Mouse (Mus musculus) liver, embryonic 15.5 days (tissue): ENCODE results near the gene Zfp819. TPM values are rescaled to one million over a fixed set of nuclear protein-coding genes. Genes with fewer than 3 reads are reported as not detected.

Experiments
- ATAC-seq: fragments of 200-750 bp; cut with Nextera tagmentation; 2 replicates; pipeline ENCODE4 v1.8.0; 2017; ENCODE audit warnings: moderate number of reproducible peaks, mild to moderate bottlenecking, moderate library complexity; ENCODE audit not compliant: insufficient read depth
- H3K27ac ChIP-seq: fragments of 300-500 bp; sonication (generic); replicated peaks from 2 replicates; pipeline ENCODE4 v1.5.1; 2015; ENCODE audit warnings: mild to moderate bottlenecking, inconsistent platforms
- H3K27me3 ChIP-seq: fragments of 300-500 bp; sonication (generic); 2 replicates; pipeline ENCODE4 v1.6.1; 2015; ENCODE audit warnings: mild to moderate bottlenecking, inconsistent platforms
- H3K36me3 ChIP-seq: fragments of 300-500 bp; sonication (generic); replicated peaks from 2 replicates; pipeline ENCODE4 v1.6.1; 2015; ENCODE audit warnings: moderate library complexity, mild to moderate bottlenecking, inconsistent platforms
- H3K4me1 ChIP-seq: fragments of 300-500 bp; sonication (generic); replicated peaks from 2 replicates; pipeline ENCODE4 v1.6.1; 2015; ENCODE audit warnings: inconsistent platforms
- H3K4me2 ChIP-seq: fragments of 300-500 bp; sonication (generic); 2 replicates; pipeline ENCODE4 v1.6.1; 2015; ENCODE audit warnings: moderate library complexity, mild to moderate bottlenecking, inconsistent platforms
- H3K4me3 ChIP-seq: fragments of 300-500 bp; sonication (generic); replicated peaks from 2 replicates; pipeline ENCODE4 v1.5.1; 2015; ENCODE audit warnings: mild to moderate bottlenecking, inconsistent platforms
- H3K9ac ChIP-seq: fragments of 300-500 bp; sonication (generic); 2 replicates; pipeline ENCODE4 v1.6.1; 2015; ENCODE audit warnings: moderate library complexity, mild to moderate bottlenecking, inconsistent platforms
- H3K9me3 ChIP-seq: fragments of 300-500 bp; sonication (generic); replicated peaks from 2 replicates; pipeline ENCODE4 v1.6.1; 2016; ENCODE audit warnings: inconsistent platforms
- WGBS: fragments of 180-500 bp; shearing (Covaris S2); methylation state at CpG from one replicate; pipeline ENCODE4 v1.1.7; 2015; ENCODE audit warnings: mixed read lengths; ENCODE audit not compliant: insufficient replicate concordance; 5-methylcytosine and 5-hydroxymethylcytosine counted together
- polyA plus RNA-seq: library from polyadenylated mRNA; unstranded; fragments of >200 nt; fragmentation: Nextera tagmentation; extraction: Ambion mirVana; gene quantifications from 2 replicates; pipeline ENCODE4 v1.2.1, GENCODE M21; 2015

Gene Zfp819
- polyA plus RNA-seq, 1 experiment from 2014 or later = not detected

DNA sequence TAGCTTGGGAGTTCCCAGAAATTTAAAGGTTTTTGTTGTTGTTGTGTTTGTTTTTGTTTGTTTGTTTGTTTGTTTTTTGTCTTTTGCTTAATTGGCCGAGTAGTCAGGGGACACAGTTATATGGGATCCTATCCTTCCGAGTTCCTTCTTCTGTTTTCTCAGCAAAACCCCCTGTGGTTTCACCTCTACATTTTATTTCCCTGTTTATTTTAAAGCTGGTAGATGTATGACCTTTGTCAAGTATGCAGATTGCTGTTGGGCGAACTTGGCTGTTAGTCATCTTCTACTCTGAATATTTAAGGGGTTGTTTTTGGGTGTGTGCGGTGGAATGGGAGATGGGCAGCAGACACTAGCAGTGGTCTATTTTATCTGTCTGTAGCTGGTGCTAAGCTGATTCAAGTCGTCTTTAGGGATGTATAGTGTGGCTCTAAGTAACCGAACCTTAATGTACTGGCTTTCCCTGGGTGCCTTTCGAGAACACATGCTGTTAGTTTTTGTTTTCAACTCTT lies 1.4 kb downstream of the Zfp819 start:
- Histone ChIP-seq H3K27ac (no peak overlapping the region), H3K9me3 (no peaks in the 10 kb centered on the region), H3K4me3 (no peak overlapping the region), H3K27me3 (0 out of 2 replicates have a peak, but pooled peaks cover 5% of the 10 kb centered on the region), H3K4me1 (peaks cover 8% of the 10 kb centered on the region), H3K9ac (no peak overlapping the region), H3K36me3 (no peaks in the 10 kb centered on the region), H3K4me2 (no peak overlapping the region)
- no peak for ATAC-seq
- WGBS = 53% methylated on average over 7 of the region's 7 CpGs

DNA sequence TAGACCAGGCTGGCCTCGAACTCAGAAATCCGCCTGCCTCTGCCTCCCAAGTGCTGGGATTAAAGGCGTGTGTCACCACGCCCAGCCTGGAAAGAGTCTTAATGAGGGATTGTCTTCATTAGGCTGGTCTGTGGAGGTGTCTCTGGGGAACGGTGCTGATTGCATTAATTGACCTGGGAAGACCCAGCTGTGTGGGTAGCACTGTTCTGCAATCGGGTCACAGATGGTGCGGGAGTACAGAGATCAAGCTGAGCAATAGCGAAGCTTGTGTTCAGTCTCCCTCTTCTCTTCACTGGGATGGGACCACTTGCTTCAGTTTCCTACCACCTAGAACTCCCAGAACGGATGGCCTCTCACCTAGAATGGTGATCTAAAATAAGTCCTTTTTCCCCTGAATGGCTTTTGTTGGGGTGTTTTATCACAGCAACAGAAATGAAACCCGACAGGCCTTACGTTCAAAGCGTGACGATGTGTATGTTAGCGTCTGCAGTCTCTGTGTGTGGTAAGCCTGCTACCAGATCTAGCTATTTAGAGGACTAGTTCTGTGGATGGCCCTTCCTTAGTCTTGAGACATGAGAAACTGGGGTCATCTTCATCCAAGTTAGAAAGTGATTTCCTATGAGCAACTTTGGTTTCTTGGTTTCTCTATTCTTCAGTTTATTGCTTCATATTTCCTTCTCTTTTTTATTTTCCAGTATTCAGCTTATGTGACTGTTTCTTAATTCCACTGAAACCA lies 7.0 kb downstream of the Zfp819 start:
- Histone ChIP-seq H3K9ac (no peak overlapping the region), H3K4me2 (no peak overlapping the region), H3K36me3 (no peaks in the 10 kb centered on the region), H3K27me3 (no peaks in the 10 kb centered on the region), H3K9me3 (no peaks in the 10 kb centered on the region), H3K4me3 (no peak overlapping the region), H3K4me1 (no peaks in the 10 kb centered on the region), H3K27ac (no peak overlapping the region)
- WGBS = 75% methylated on average over 14 of the region's 14 CpGs
- ATAC-seq = no peak

DNA sequence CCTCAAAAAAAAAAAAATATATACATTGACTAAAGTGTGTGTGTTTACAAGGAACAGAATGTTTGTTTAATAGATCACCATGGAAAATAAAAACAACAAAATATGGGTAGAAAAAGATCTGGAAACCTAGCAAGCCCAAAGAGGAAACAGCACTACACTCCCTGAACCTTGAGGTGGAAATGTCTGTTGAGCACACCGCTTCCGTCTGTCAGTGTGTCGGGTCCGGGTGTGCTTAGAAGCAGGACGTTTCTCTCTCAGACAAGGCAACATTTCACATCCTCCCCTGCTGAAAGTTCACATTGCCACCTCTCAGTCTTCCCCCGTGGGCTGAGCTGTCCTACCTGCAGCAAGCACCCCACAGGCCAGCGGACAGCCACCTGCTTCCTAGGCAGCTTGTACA lies 16.0 kb downstream of the Zfp819 start:
- Histone ChIP-seq H3K9ac (no peak overlapping the region), H3K4me1 (no peaks in the 10 kb centered on the region), H3K36me3 (no peaks in the 10 kb centered on the region), H3K9me3 (no peaks in the 10 kb centered on the region), H3K27ac (no peak overlapping the region), H3K27me3 (no peaks in the 10 kb centered on the region), H3K4me3 (no peak overlapping the region), H3K4me2 (no peak overlapping the region)
- 45% methylated on average over 7 of the region's 7 CpGs for WGBS
- no peak for ATAC-seq

DNA sequence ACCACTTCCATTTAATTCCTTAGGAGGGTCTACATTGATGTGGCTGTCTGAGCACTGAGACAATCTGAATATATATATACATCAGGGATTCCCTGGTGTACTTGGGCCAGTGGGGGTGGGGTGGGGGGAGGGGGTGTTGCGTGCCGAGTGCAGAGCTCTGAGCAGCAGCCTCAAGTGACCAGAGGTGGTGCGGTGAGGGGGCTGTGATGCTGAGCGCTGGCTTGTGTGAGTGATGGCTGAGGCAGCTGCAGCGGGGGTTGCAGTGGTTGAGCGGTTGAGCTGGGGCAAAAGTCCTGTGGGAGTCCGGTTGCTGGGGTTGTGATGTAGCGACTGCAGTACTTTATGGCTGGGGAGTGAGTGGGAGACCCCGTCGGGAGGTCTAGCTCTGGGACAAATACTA lies 16.9 kb downstream of the Zfp819 start:
- WGBS = 27% methylated on average over 10 of the region's 10 CpGs
- no peak overlapping the region for H3K4me3 ChIP-seq
- no peaks in the 10 kb centered on the region for H3K4me1 ChIP-seq
- no peaks in the 10 kb centered on the region for H3K27me3 ChIP-seq
- H3K36me3 ChIP-seq = no peaks in the 10 kb centered on the region
- H3K9me3 ChIP-seq = no peaks in the 10 kb centered on the region
- H3K27ac ChIP-seq = no peak overlapping the region
- no peak overlapping the region for H3K9ac ChIP-seq
- no peak for ATAC-seq
- no peak overlapping the region for H3K4me2 ChIP-seq

DNA sequence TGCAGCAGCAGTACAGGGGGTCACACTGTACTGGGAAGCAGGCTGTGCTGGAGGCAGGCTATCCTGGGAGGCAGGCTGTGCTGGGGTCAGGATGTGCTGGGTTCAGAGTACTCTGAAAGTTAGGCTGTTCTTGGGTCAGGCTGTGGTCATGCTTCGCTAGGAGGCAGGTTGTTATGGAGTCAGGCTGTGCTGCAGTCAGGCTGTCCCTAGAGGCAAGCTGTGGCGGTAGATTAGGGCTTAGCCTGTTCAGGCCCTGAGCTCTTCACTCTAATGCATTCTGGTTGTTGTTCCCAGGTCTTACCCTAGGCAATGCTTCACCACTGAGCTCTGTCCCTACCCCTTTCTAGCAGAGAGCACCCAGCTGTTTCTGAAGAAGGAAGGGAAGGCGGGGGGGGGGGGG lies 18.1 kb downstream of the Zfp819 start:
- no peaks in the 10 kb centered on the region for H3K4me1 ChIP-seq
- H3K36me3 ChIP-seq = no peaks in the 10 kb centered on the region
- no peak overlapping the region for H3K9ac ChIP-seq
- H3K27ac ChIP-seq = no peak overlapping the region
- no peak overlapping the region for H3K4me3 ChIP-seq
- no peaks in the 10 kb centered on the region for H3K27me3 ChIP-seq
- H3K9me3 ChIP-seq = no peaks in the 10 kb centered on the region
- 41% methylated on average over 3 of the region's 3 CpGs for WGBS
- H3K4me2 ChIP-seq = no peak overlapping the region
- ATAC-seq = no peak

DNA sequence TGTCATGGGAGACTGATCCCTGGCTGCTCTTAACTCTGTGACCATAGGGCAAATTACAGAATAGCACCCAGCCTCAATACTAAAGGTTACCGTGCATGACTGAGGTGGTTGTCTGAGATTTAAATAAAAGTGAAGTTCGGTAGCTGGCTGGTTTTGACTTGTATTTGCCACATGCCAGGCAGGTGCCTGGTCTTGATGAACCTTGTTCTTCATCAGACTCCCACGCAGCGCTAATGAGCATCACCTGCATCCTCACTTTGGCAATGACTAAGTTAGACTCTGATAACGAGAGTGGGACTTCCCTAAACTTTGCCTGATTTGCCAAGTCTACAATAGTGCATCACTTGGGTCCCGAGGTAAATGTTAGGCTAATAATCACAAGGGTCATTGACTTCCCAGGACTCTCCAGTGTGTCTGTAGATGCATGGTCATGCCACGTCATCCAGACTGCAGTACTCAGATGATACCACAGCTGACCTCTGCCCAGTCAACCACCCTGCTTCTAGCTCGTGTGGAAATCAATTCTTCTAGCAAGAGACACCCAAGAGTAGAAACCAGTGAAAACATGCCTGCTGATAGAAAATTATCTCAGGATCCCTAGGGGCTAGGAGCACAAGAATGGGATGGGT lies 18.9 kb downstream of the Zfp819 start:
- Histone ChIP-seq H3K9ac (no peak overlapping the region), H3K4me1 (no peaks in the 10 kb centered on the region), H3K4me2 (no peak overlapping the region), H3K9me3 (no peaks in the 10 kb centered on the region), H3K27me3 (no peaks in the 10 kb centered on the region), H3K36me3 (no peaks in the 10 kb centered on the region), H3K4me3 (no peak overlapping the region), H3K27ac (no peak overlapping the region)
- ATAC-seq = no peak
- WGBS = 57% methylated on average over 8 of the region's 8 CpGs

DNA sequence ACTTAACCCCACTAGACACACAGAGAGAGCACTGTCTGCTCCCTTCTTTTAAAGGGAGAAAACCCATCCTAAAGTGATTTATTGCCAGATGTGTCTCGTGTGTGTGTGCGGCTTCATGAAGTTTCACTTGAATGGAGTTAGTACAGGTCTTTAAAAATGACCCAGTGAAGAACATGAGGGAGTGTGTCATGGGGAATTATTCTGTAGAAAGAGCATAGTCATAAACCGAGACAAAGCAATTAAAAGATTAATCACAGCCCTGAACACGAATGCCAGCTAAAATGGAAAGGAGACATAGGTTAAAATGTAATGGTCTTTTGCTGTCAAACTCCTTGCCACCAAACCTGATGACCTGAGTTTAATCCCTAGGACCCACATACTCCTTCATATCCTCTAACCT lies 27.0 kb downstream of the Zfp819 start:
- no peaks in the 10 kb centered on the region for H3K27me3 ChIP-seq
- H3K9me3 ChIP-seq = no peaks in the 10 kb centered on the region
- WGBS = 62% methylated on average over 4 of the region's 4 CpGs
- no peak overlapping the region for H3K9ac ChIP-seq
- no peak overlapping the region for H3K4me3 ChIP-seq
- no peaks in the 10 kb centered on the region for H3K36me3 ChIP-seq
- H3K4me1 ChIP-seq = no peaks in the 10 kb centered on the region
- no peak overlapping the region for H3K27ac ChIP-seq
- H3K4me2 ChIP-seq = no peak overlapping the region
- no peak for ATAC-seq

DNA sequence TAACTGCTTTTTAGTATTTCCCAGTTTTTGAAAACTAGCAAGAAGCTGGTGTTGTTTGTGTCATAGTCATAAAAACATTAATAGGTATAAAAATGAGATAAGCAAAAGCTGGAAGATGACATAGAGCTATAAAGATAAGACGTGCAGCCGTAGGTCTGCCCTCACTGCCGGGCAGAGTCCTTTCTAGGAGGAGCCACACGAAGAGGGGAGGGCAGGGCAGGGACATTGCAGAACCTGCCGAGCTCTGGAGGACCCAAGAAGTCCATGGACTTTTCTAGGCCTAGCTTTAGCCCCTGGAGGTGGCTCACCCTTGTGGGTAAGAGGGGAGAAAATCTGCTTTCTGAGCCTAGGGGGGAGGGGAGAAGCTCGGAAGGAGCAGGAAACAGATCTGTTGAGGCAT lies 27.5 kb downstream of the Zfp819 start, which contains the start of gene Ceacam18:
Gene Ceacam18, plus strand, starts transcription at position 208 of the 400 bp plus-strand sequence.
- no peak for ATAC-seq
- H3K4me3 ChIP-seq = no peak within 1 kb of the TSS
- no peaks in the 10 kb centered on the region for H3K36me3 ChIP-seq
- no peak within 1 kb of the TSS for H3K4me2 ChIP-seq
- H3K9me3 ChIP-seq = no peaks in the 10 kb centered on the region
- 27% methylated on average over 6 of the region's 6 CpGs for WGBS
- no peaks in the 10 kb centered on the region for H3K27me3 ChIP-seq
- no peak within 1 kb of the TSS for H3K9ac ChIP-seq
- no peaks in the 10 kb centered on the region for H3K4me1 ChIP-seq
- H3K27ac ChIP-seq = no peak within 1 kb of the TSS

DNA sequence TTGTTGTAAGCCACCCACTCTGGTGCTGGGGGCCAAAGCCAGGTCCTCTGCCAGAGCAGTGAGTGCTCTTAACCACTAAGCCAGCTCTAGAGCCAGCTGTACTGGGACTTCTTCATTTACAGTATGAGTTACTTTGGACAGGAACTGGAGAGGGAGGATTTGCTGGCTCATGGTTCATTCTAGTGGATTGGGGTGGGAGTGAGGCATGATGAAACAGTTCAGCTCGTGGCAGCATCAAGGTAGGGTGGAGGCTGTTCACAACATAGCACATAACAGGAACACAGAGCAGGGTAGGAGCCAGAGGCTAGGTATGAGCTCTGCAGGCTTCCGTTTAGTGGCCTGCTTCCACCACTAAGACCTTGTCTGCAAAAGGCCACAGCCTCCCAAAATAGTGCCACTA lies 29.2 kb downstream of the Zfp819 start:
- Histone ChIP-seq H3K4me2 (no peak overlapping the region), H3K9me3 (no peaks in the 10 kb centered on the region), H3K9ac (no peak overlapping the region), H3K36me3 (no peaks in the 10 kb centered on the region), H3K4me3 (no peak overlapping the region), H3K4me1 (no peaks in the 10 kb centered on the region), H3K27me3 (no peaks in the 10 kb centered on the region), H3K27ac (no peak overlapping the region)
- no peak for ATAC-seq
- WGBS = 23% methylated on average over 2 of the region's 2 CpGs

DNA sequence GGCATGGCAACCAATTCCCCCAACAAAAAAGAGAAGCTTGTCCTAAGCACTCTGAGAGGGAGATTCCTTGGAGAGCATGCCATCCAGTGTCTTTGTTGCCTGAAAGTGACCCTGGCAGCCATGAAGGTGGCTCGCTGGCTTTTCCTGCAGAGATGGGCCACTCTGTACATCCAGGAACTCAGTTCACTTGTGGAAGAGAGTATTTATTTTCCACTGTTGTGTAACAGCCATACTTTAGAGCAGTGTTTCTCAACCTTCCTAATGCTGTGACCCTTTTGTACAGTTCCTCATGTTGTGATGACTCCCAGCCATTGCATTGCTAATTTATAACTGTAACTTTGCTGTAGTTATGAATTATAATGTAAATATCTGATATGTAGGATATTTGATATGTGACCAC lies 30.1 kb downstream of the Zfp819 start:
- no peaks in the 10 kb centered on the region for H3K27me3 ChIP-seq
- no peak overlapping the region for H3K9ac ChIP-seq
- H3K36me3 ChIP-seq = no peaks in the 10 kb centered on the region
- WGBS = 50% methylated on average over 1 of the region's 1 CpGs
- H3K9me3 ChIP-seq = no peaks in the 10 kb centered on the region
- H3K4me3 ChIP-seq = no peak overlapping the region
- H3K4me1 ChIP-seq = no peaks in the 10 kb centered on the region
- no peak overlapping the region for H3K4me2 ChIP-seq
- H3K27ac ChIP-seq = no peak overlapping the region
- no peak for ATAC-seq

DNA sequence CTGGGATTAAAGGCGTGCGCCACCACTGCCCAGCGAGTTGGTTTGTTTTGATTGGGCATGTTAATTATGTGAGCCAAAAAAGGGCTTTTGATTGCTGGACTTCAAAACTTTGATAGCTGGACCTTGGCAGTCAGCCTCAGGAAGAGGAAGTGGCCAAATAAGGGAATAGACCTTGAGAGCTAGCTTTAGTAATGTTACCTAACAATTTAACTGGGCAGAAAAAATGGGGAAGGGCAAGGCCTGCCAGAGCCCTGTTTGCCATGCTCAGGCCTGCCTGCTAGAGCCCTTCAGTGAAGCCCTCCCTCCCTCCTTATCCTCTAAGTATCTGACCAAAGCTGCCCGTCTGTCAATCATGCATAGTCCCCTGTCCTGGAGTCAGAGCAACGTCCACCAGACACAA lies 35.6 kb downstream of the Zfp819 start:
- Histone ChIP-seq H3K4me2 (no peak overlapping the region), H3K36me3 (no peaks in the 10 kb centered on the region), H3K9ac (no peak overlapping the region), H3K9me3 (no peaks in the 10 kb centered on the region), H3K27me3 (no peaks in the 10 kb centered on the region), H3K4me3 (no peak overlapping the region), H3K27ac (peak overlapping the region; percentile 38), H3K4me1 (no peaks in the 10 kb centered on the region)
- ATAC-seq = no peak
- WGBS = 54% methylated on average over 5 of the region's 5 CpGs
